Mouse (Mus musculus) neutrophil, adult 59 days (primary cell): Measurements from ENCODE around the gene Rbm45. TPM values are rescaled to one million over a fixed set of nuclear protein-coding genes. Genes with fewer than 3 reads are reported as not detected.

Experiments used
- total RNA-seq, 2 experiments: library from RNA; stranded (reverse); gene quantifications; 1 replicate in 1 of 2; 2 replicates in 1 of 2; pipeline ENCODE4 v1.2.4; 2023

Gene Rbm45
- 10 to 100 TPM; 16.6 to 18.0 TPM for total RNA-seq

GRCm38 (mm10) chr2:76369821-76370655, at the start of gene Rbm45:
TSS of gene Rbm45 (plus strand) at chr2:76369984.

GRCm38 (mm10) chr2:76338215-76339156, 31.3 kb upstream of the Rbm45 start, which contains the start of gene Pde11a:
TSS of gene Pde11a (minus strand) at chr2:76338774.

GRCm38 (mm10) chr2:76360226-76360625, 9.6 kb upstream of the Rbm45 start, which contains the start of gene Cyct:
TSS of gene Cyct (minus strand) at chr2:76360450.

GRCm38 (mm10) chr2:76406151-76406936, 36.6 kb downstream of the Rbm45 start, which contains the start of gene Osbpl6:
TSS of gene Osbpl6 (plus strand) at chr2:76406508.

Other genes starting within 250 kb of the Rbm45 start
- not detected for gene Pde11a, start 31.2 kb upstream of the Rbm45 start, total RNA-seq
- gene Cyct, start 9.5 kb upstream of the Rbm45 start, total RNA-seq, result not detected
- under 1 TPM in 1 of 2 experiments, not detected in 1; 0.90 TPM for gene Osbpl6, start 36.5 kb downstream of the Rbm45 start, total RNA-seq